Mouse (Mus musculus) forebrain, embryonic 16.5 days (tissue): ENCODE results near the gene Snx1. TPM values are rescaled to one million over a fixed set of nuclear protein-coding genes. Genes with fewer than 3 reads are reported as not detected.

ENCODE experiments used
- ATAC-seq: fragments of 200-750 bp; cut with Nextera tagmentation; 2 replicates; pipeline ENCODE4 v1.8.0; 2017; ENCODE audit warnings: mild to moderate bottlenecking, moderate library complexity
- H3K27ac ChIP-seq: fragments of 300-500 bp; sonication (generic); 2 replicates; pipeline ENCODE4 v1.5.1; 2014; ENCODE audit warnings: low read length, control low read depth
- H3K27me3 ChIP-seq: fragments of 300-500 bp; sonication (generic); replicated peaks from 2 replicates; pipeline ENCODE4 v1.6.1; 2014; ENCODE audit warnings: low read length; ENCODE audit not compliant: control insufficient read depth, insufficient read depth
- H3K36me3 ChIP-seq: fragments of 300-500 bp; sonication (generic); 2 replicates; pipeline ENCODE4 v1.6.1; 2014; ENCODE audit not compliant: control insufficient read depth, insufficient read depth
- H3K4me1 ChIP-seq: fragments of 300-500 bp; sonication (generic); replicated peaks from 2 replicates; pipeline ENCODE4 v1.6.1; 2014; ENCODE audit warnings: low read length; ENCODE audit not compliant: control insufficient read depth, insufficient read depth
- H3K4me2 ChIP-seq: fragments of 300-500 bp; sonication (generic); 2 replicates; pipeline ENCODE4 v1.6.1; 2014; ENCODE audit warnings: mild to moderate bottlenecking, low read length, control low read depth
- H3K4me3 ChIP-seq: fragments of 300-500 bp; sonication (generic); replicated peaks from 2 replicates; pipeline ENCODE4 v1.5.1; 2014; ENCODE audit warnings: mild to moderate bottlenecking, low read length, control low read depth
- H3K9ac ChIP-seq: fragments of 300-500 bp; sonication (generic); replicated peaks from 2 replicates; pipeline ENCODE4 v1.6.1; 2014; ENCODE audit warnings: low read depth, low read length, control low read depth
- H3K9me3 ChIP-seq: fragments of 300-500 bp; sonication (generic); 2 replicates; pipeline ENCODE4 v1.6.1; 2016; ENCODE audit warnings: low read length; ENCODE audit not compliant: control insufficient read depth
- WGBS: fragments of 180-500 bp; shearing (Covaris S2); extraction: QIAGEN DNeasy Blood & Tissue Kit; methylation state at CpG from one replicate; pipeline ENCODE4 v1.1.7; 2014; 5-methylcytosine and 5-hydroxymethylcytosine counted together
- polyA plus RNA-seq: library from polyadenylated mRNA; unstranded; fragments of >200 nt; fragmentation: Nextera tagmentation; extraction: Ambion mirVana; gene quantifications from 2 replicates; pipeline ENCODE4 v1.2.1, GENCODE M21; 2015

The Snx1 gene
- polyA plus RNA-seq, 1 experiment from 2014 or later = 101 TPM

DNA sequence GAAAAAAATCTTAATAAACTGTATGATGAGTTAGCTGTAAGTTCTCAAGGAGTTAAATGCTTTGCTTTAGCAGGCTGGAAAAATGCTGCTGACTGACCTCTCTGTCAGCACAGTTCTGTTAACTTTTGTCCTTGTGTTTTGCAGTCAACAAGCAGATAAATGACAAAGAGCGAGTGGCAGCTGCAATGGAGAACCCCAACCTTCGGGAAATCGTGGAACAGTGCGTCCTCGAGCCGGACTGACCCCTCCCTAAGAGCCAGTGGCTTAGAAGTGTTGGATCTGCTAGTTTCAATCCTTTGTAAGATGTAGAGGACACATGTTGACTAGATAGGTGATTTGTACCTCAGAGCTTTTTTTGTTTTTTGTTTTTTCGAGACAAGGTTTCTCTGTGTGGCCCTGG, 11.8 kb upstream of the Snx1 start:
- WGBS = 96% methylated on average over 7 of the region's 7 CpGs
- Histone ChIP-seq H3K4me2 (no peak overlapping the region), H3K9me3 (no peaks in the 10 kb centered on the region), H3K36me3 (peaks cover 13% of the 10 kb centered on the region), H3K4me1 (no peaks in the 10 kb centered on the region), H3K4me3 (no peak overlapping the region), H3K27me3 (no peaks in the 10 kb centered on the region), H3K27ac (no peak overlapping the region), H3K9ac (no peak overlapping the region)
- ATAC-seq = no peak

DNA sequence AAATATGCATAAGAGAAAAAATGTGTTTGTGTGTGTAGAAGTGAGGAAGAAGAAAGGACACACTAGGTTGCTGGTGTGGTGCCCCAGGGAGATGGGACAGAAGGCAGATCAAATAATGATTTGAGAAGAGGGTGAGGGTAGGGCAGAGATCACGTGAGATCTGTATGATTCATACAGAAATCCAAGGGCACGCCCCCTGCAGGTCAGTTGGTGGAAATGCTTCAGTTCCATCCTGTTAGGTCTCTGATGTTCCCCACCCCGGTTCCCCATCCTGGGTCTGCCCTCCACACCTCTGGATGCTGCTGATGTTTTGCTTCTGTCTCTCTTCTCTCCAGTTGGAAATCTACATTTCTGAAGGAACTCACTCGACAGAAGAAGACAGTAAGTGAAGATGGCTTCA, 9.6 kb upstream of the Snx1 start:
- Histone ChIP-seq H3K9me3 (no peaks in the 10 kb centered on the region), H3K4me3 (no peak overlapping the region), H3K36me3 (peaks cover 13% of the 10 kb centered on the region), H3K4me2 (no peak overlapping the region), H3K27ac (no peak overlapping the region), H3K4me1 (no peaks in the 10 kb centered on the region), H3K27me3 (no peaks in the 10 kb centered on the region), H3K9ac (no peak overlapping the region)
- ATAC-seq = no peak
- 46% methylated on average over 4 of the region's 4 CpGs for WGBS

DNA sequence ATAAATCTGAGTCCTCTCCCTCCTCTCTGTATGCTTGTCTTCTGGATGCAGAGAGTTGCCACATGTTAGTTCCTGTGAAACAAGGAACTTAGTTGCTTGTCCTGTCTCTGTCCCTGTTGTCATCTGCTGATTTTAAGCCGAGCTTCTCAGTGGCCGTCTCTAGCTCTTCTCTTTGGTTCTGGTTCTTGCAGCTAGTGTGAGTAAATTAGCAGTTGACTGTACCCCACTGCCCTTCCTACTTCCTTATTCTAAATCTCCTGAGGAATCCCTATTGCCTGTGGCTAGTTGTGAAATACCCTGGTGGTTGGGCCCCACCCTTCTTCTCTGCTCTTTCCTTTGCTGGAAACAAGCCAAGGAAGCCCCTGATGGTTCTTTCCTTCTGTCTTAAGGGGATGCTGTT, 5.1 kb upstream of the Snx1 start:
- no peak overlapping the region for H3K27ac ChIP-seq
- H3K36me3 ChIP-seq = no peaks in the 10 kb centered on the region
- H3K9me3 ChIP-seq = no peaks in the 10 kb centered on the region
- no peak for ATAC-seq
- peaks cover 10% of the 10 kb centered on the region for H3K4me1 ChIP-seq
- H3K27me3 ChIP-seq = no peaks in the 10 kb centered on the region
- H3K4me3 ChIP-seq = no peak overlapping the region
- H3K4me2 ChIP-seq = no peak overlapping the region
- H3K9ac ChIP-seq = no peak overlapping the region
- WGBS = 88% methylated on average over 2 of the region's 2 CpGs

DNA sequence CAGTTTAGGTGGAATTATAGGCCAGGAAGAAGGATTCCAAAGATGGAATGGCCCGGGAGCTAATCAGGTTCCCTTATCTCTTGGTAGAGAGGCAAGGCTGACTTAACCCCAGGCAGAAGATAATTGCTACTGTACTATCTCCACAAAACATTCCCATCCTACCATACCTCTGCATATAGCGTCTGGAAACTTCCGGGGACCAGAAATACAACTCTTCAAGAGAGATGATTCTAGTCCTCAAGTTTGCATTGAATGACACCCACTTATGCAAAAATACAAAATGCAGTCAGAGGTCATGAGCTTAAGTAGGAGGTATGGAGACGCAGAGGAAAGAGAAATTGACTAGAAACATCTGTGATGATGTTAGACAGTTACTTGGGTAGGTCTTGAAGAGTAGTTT, 1.5 kb upstream of the Snx1 start:
- no peaks in the 10 kb centered on the region for H3K9me3 ChIP-seq
- no peak overlapping the region for H3K27ac ChIP-seq
- peaks cover 27% of the 10 kb centered on the region for H3K4me1 ChIP-seq
- H3K27me3 ChIP-seq = no peaks in the 10 kb centered on the region
- WGBS = 97% methylated on average over 4 of the region's 4 CpGs
- no peak overlapping the region for H3K4me2 ChIP-seq
- no peak for ATAC-seq
- H3K9ac ChIP-seq = no peak overlapping the region
- H3K36me3 ChIP-seq = no peaks in the 10 kb centered on the region
- no peak overlapping the region for H3K4me3 ChIP-seq

DNA sequence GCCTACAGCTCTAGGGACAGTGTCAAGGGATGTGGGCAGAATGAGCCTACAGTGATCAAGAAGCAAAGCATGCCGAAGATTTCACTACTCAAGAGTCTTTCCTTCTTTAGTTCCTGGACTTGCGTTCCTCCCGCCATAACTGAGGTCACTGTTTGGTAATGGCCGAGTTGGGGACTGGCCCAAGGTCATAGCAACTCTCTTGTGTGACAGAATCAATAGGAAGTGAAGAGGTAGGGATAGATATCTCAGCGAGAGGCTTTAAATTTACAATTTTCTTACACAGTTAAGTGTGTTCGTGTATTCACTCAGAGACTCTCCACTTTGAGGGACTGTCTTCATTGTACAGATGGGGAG, 783 bp upstream of the Snx1 start:
- no peak for ATAC-seq
- peaks cover 30% of the 10 kb centered on the region for H3K4me1 ChIP-seq
- no peaks in the 10 kb centered on the region for H3K27me3 ChIP-seq
- peak overlapping the region; percentile 67 for H3K9ac ChIP-seq
- H3K27ac ChIP-seq = 0 out of 2 replicates have a peak overlapping the region, but pooled peaks have one; percentile 29
- no peaks in the 10 kb centered on the region for H3K9me3 ChIP-seq
- H3K4me2 ChIP-seq = peak overlapping the region; percentile 83
- H3K36me3 ChIP-seq = no peaks in the 10 kb centered on the region
- peak overlapping the region; percentile 58 for H3K4me3 ChIP-seq
- WGBS = 49% methylated on average over 6 of the region's 6 CpGs

DNA sequence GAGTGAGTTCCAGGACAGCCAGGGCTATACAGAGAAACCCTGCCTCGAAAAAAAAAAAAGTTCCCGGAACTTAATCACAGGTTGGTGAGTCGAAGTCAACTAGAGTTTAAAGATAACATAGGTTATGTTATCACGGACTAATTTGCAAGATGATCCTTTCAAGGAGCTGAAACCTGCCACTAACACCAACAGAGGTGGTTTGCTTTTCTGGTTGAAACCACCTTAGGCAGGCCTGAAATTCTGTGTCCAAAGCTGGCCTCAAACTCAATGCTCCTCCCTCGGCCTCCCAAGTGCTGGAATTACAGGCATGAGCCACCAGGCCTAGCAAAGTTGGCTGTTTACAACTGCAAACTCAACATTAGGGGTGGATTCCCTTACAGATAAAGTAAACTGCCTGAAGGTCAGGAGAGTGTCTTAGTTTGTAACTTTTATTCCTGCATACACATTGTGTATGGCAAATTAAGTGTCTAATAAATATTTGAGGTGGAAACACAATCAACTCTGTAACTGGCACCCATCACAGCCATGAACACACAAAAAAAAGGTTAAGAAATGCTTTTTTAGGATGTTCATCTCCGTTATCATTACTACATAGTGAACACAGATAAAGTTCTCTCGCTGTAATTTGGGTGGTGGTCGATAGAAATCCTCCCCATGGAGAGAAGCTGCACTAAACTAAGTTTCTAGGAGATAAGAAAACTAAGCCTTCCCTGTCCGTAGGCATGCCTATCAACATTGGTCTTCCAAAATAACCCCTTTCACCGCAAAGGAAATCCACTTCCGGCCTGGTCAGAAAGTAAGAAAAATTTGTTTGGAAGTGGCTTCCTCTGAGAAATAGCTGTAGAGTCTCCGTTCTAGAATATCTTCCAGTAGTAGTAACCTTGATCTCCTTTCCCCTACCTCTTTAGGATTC, 588 bp downstream of the Snx1 start:
- H3K9ac ChIP-seq = peak overlapping the region; percentile 20

DNA sequence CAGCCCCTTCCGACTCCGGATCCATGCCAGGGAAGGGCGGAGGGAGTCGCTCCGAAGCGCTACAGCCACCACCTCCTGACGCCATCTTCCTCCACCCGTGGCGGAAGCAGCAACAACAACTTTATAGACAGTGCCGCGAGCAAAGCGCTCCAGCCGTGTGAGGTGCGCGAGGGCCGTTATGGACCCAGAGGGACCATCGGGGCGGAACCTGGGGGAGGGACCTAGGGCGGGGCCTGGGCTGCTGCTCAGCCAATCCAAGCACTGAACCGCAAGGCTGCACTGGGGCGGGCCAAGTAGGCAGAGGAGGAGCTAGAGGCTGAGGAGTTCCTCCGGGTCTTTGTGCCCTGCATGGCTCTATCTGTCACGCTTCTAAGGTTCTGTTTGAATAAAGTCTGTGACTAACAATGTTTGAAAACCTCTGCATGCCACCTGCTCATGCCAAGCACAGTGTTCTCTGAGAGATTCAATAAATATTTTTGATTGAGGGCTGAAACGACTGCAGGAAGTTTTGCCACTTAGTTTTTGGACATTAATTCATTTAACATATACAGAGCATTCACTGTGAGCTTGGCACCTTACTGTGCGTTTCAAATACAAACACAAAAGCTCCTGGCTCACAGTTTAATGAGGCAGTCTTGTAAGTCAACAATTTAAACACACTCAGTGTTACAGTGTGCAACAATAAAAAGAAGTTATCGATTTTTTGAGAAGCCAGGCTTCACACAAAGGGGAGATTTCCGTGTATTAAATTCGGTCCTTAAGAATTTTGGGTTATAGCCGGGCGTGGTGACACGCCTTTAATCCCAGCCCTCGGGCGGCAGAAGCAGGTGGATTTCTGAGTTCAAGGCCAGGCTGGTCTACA, 1.5 kb downstream of the Snx1 start:
- ATAC-seq = peak; percentile 98
- 10% methylated on average over 33 of the region's 33 CpGs for WGBS
- Histone ChIP-seq H3K36me3 (no peaks in the 10 kb centered on the region), H3K4me2 (peak overlapping the region; percentile 73), H3K9ac (peak overlapping the region; percentile 84), H3K4me1 (peaks cover 33% of the 10 kb centered on the region), H3K4me3 (peak overlapping the region; percentile 81), H3K27ac (peak overlapping the region; percentile 84), H3K27me3 (no peaks in the 10 kb centered on the region), H3K9me3 (no peaks in the 10 kb centered on the region)

More for the DNA sequence above, 588 bp downstream of the Snx1 start:
- H3K36me3 ChIP-seq = no peaks in the 10 kb centered on the region
- H3K4me3 ChIP-seq = peak overlapping the region; percentile 58
- no peak for ATAC-seq
- peaks cover 33% of the 10 kb centered on the region for H3K4me1 ChIP-seq
- H3K9me3 ChIP-seq = no peaks in the 10 kb centered on the region
- no peaks in the 10 kb centered on the region for H3K27me3 ChIP-seq
- peak overlapping the region; percentile 83 for H3K4me2 ChIP-seq
- WGBS = 62% methylated on average over 12 of the region's 12 CpGs
- H3K27ac ChIP-seq = no peak overlapping the region; the same call in 1 of the 2 replicates

DNA sequence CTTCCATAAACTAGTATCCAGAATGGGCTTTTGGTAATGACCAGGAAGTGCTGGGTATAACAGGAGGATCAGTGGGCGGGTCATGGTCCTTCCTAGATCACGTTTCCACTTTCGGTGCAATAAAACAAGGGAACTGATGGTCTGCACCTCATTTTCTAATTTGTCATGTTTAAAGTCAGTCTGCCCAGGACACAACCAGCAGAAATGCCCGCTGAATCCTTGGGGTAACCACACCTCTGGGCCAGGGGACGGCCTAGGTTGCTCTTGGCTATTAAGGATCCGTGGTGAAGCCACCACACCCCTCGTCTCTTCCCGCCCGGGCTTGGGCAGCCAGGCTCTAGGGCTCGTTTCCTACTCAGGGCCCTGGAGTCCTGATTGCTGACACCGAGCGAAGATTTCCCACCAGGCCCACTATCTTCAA, 2.3 kb downstream of the Snx1 start:
- no peaks in the 10 kb centered on the region for H3K9me3 ChIP-seq
- ATAC-seq = peak; percentile 5
- H3K27ac ChIP-seq = peak overlapping the region; percentile 84
- H3K4me3 ChIP-seq = peak overlapping the region; percentile 81
- H3K4me2 ChIP-seq = peak overlapping the region; percentile 73
- H3K27me3 ChIP-seq = no peaks in the 10 kb centered on the region
- WGBS = under 1% methylated on average over 12 of the region's 12 CpGs
- H3K36me3 ChIP-seq = no peaks in the 10 kb centered on the region
- H3K4me1 ChIP-seq = peaks cover 33% of the 10 kb centered on the region
- peak overlapping the region; percentile 84 for H3K9ac ChIP-seq

DNA sequence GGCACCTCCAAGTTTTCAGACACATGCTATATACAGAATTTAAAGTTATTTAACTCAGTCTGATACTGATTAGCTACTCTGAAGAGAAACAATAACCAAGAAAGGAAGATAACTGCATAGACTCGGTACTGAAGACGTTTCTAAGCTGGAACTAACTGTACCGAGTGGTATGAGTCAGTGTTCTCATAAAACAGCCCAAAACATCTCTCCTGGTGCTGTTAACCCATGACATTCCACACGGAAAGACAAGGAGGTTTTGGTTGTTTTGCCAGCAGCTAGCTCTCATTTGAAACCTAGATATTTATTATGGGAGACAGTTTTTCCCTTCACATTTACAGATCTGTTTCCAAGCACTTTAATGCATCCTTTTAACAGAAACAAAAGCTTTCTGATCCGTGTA, 2.7 kb downstream of the Snx1 start:
- Histone ChIP-seq H3K27ac (no peak overlapping the region), H3K9ac (peak overlapping the region; percentile 84), H3K4me3 (peak overlapping the region; percentile 81), H3K27me3 (no peaks in the 10 kb centered on the region), H3K4me1 (peaks cover 33% of the 10 kb centered on the region), H3K9me3 (no peaks in the 10 kb centered on the region), H3K36me3 (no peaks in the 10 kb centered on the region), H3K4me2 (peak overlapping the region; percentile 73)
- 7% methylated on average over 5 of the region's 5 CpGs for WGBS
- no peak for ATAC-seq
